Mouse (Mus musculus): Measurements from ENCODE around the gene Fam25c. TPM values are rescaled to one million over a fixed set of nuclear protein-coding genes. Genes with fewer than 3 reads are reported as not detected.

Gene Fam25c
- polyA plus RNA-seq, 1 experiment: not detected

DNA sequence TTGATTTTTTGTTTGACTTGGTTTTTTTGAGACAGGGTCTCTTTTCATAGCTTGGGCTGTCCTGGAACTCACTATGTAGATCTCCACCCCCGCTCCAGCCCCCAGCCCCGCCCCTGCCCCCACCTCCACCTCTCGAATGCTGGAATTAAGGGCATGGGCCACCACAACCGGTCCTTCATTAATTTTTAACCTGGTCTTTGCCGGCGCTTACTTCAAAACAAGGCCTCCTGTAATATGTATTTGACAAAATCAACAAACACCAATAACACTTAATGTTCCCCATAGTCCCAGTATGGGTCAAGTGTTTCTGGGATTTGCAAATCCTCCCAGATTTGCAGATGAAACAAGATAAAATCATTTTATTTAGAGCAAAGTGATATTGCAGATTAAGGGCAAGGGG lies 5.0 kb upstream of the Fam25c start:
- H3K27ac ChIP-seq (ENCODE audit: control insufficient read depth, insufficient read depth, low read depth, low read length, poor library complexity): no peak overlapping the region
- no peak for TF ChIP-seq CTCF (IDR thresholded peaks at IDR 0.05; ENCODE audit: control insufficient read depth, insufficient read depth, low read length)
- TF ChIP-seq POLR2A (IDR thresholded peaks at IDR 0.05; ENCODE audit: borderline replicate concordance, control insufficient read depth, low read depth, low read length): no peak
- 70% methylated on average over 6 of the region's 6 CpGs for WGBS

DNA sequence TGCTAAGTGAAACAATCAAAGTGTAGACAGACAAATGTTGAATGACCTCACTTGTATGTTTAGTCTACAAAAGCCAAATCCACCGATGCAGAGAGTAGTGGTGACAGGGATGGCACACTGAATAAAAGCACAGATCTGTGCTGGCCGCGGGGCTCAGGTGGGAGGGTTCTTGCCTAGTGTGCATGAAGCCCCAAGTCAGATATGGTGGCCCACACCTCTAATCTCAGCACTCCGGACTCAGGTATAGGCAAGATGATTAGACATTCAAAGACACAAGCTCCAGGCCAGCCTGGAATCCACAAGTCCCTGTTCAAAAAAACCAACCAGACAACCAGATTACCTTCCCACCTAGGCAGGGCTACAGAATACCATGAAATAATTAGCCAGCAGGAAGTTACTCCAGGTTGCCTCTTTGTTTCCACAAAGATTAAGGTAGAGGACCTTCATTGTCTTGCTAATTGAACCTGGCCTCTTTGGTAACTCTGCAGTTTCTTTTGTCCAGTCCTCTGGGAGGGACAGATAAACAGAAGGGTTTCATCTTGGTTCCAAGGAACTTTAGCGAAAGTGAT lies 4.5 kb upstream of the Fam25c start:
- 64% methylated on average over 5 of the region's 5 CpGs for WGBS
- H3K4me3 ChIP-seq (replicated peaks; ENCODE audit: control insufficient read depth, low read depth, low read length): no peak overlapping the region
- TF ChIP-seq CTCF (IDR thresholded peaks at IDR 0.05; ENCODE audit: control insufficient read depth, insufficient read depth, low read length) (no peak), POLR2A (IDR thresholded peaks at IDR 0.05; ENCODE audit: borderline replicate concordance, control insufficient read depth, low read depth, low read length) (no peak)
- no peaks in the 10 kb centered on the region for H3K4me1 ChIP-seq (ENCODE audit: control insufficient read depth, insufficient read depth, low read length)
- H3K27ac ChIP-seq (ENCODE audit: control insufficient read depth, insufficient read depth, low read depth, low read length, poor library complexity): no peak overlapping the region

More for the DNA sequence above, 5.0 kb upstream of the Fam25c start:
- no peak overlapping the region for H3K4me3 ChIP-seq (replicated peaks; ENCODE audit: control insufficient read depth, low read depth, low read length)
- H3K4me1 ChIP-seq (ENCODE audit: control insufficient read depth, insufficient read depth, low read length): no peaks in the 10 kb centered on the region

DNA sequence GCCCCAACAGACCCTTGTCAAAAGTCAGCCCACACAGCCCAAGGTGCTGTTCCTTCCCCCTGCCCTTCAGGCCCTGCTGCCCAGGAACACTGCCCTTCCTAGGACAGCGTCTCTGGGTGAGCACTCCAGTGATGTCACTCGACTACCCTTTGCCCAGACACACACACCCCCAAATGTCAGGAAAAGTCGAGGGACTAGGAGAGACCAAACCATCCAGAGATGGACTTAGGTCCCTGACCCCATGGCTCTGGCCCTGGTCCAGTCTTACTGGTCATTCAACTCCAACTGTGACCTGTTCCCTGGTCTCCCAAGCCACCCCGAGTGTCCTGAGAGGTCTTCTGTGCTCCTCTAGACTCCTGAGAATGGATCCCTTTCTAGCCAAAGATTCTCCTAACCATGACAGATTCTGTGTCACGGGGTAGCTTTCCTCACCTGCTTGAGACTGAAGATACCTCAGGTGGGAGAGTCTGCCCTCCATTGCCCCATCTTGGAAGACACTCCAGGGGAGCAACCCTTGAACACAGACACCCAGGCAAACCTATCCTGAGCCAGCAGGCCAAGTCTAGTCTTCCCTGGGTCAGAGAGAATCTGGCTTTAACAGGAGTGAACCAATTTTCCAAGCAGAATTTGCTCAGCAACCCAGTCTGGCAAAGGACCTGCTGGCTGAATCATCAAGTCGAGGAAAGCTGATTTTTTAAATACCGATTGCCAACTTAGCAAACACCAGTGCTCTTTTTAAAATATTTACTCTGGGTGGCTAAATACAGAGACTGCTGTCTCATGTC lies 2.6 kb upstream of the Fam25c start:
- Histone ChIP-seq H3K4me3 (replicated peaks; ENCODE audit: control insufficient read depth, low read depth, low read length) (no peak overlapping the region), H3K27ac (ENCODE audit: control insufficient read depth, insufficient read depth, low read depth, low read length, poor library complexity) (no peak overlapping the region), H3K4me1 (ENCODE audit: control insufficient read depth, insufficient read depth, low read length) (no peaks in the 10 kb centered on the region)
- 66% methylated on average over 7 of the region's 7 CpGs for WGBS
- TF ChIP-seq CTCF (IDR thresholded peaks at IDR 0.05; ENCODE audit: control insufficient read depth, insufficient read depth, low read length): no peak
- no peak for TF ChIP-seq POLR2A (IDR thresholded peaks at IDR 0.05; ENCODE audit: borderline replicate concordance, control insufficient read depth, low read depth, low read length)

DNA sequence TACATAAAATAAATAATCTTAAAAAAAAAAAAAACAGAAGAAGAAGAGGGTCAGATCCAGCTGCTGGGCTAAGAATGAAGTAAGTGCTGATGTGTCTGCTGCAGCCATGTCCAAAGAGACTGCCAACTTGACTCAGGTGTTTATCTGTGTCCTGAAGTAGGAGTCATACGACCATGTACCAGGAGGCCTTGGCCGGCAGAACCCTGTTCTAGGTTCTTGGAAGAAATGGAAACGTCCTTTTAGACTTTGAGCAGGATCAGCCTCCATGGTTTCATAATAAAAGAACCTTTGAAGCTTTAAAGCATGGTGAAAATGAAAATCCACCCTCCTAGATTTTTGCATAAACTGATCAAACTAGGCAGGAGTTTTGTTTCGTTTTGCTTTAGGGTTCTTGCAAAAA lies 777 bp downstream of the Fam25c start:
- TF ChIP-seq CTCF (IDR thresholded peaks at IDR 0.05; ENCODE audit: control insufficient read depth, insufficient read depth, low read length) (no peak), POLR2A (IDR thresholded peaks at IDR 0.05; ENCODE audit: borderline replicate concordance, control insufficient read depth, low read depth, low read length) (no peak)
- H3K27ac ChIP-seq (ENCODE audit: control insufficient read depth, insufficient read depth, low read depth, low read length, poor library complexity): no peak overlapping the region
- WGBS: 75% methylated on average over 4 of the region's 4 CpGs
- no peaks in the 10 kb centered on the region for H3K4me1 ChIP-seq (ENCODE audit: control insufficient read depth, insufficient read depth, low read length)
- no peak overlapping the region for H3K4me3 ChIP-seq (replicated peaks; ENCODE audit: control insufficient read depth, low read depth, low read length)

DNA sequence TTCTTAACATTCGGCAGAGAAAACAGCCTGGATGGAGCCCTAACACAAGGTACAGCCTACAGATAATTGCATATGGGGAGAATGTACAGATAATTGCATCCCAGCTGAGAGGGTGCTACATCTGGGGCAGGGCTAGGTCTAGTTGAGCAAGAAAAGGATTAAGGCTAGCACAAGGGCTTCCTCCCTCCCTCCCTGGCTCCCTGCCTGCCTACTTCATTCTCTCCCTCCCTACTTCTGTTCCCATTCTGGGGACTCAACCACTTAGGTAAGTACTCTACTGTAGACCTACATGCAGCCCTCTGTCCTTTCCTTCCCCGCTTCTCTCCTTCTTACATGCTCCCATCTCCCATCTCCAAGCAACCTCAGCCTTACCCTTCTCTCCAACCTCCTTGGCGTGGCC lies 1.9 kb downstream of the Fam25c start:
- 86% methylated on average over 3 of the region's 3 CpGs for WGBS
- Histone ChIP-seq H3K4me1 (ENCODE audit: control insufficient read depth, insufficient read depth, low read length) (no peaks in the 10 kb centered on the region), H3K4me3 (replicated peaks; ENCODE audit: control insufficient read depth, low read depth, low read length) (no peak overlapping the region), H3K27ac (ENCODE audit: control insufficient read depth, insufficient read depth, low read depth, low read length, poor library complexity) (no peak overlapping the region)
- TF ChIP-seq CTCF (IDR thresholded peaks at IDR 0.05; ENCODE audit: control insufficient read depth, insufficient read depth, low read length) (no peak), POLR2A (IDR thresholded peaks at IDR 0.05; ENCODE audit: borderline replicate concordance, control insufficient read depth, low read depth, low read length) (no peak)

DNA sequence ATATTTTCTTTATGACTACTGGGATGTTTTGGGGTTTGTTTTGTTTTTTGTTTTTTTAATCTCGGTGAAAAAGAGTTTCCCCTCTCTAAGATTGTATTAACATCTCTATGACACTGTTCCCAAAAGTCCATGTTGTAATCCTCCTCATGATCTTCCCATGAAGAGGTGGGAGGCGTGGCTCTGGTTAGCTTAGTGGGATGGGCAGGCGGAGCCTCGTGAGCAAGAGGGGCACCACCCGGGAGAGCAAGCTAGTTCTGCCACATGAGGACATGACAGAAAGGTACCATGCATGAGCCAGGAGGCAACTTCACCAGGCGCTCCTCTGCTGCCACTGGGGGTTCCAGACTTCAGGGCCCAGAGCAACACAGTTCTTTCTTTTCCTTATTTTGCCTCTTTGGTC lies 2.7 kb downstream of the Fam25c start:
- H3K27ac ChIP-seq (ENCODE audit: control insufficient read depth, insufficient read depth, low read depth, low read length, poor library complexity): no peak overlapping the region
- TF ChIP-seq POLR2A (IDR thresholded peaks at IDR 0.05; ENCODE audit: borderline replicate concordance, control insufficient read depth, low read depth, low read length) (no peak), CTCF (IDR thresholded peaks at IDR 0.05; ENCODE audit: control insufficient read depth, insufficient read depth, low read length) (no peak)
- no peak overlapping the region for H3K4me3 ChIP-seq (replicated peaks; ENCODE audit: control insufficient read depth, low read depth, low read length)
- H3K4me1 ChIP-seq (ENCODE audit: control insufficient read depth, insufficient read depth, low read length): no peaks in the 10 kb centered on the region
- 59% methylated on average over 6 of the region's 6 CpGs for WGBS

DNA sequence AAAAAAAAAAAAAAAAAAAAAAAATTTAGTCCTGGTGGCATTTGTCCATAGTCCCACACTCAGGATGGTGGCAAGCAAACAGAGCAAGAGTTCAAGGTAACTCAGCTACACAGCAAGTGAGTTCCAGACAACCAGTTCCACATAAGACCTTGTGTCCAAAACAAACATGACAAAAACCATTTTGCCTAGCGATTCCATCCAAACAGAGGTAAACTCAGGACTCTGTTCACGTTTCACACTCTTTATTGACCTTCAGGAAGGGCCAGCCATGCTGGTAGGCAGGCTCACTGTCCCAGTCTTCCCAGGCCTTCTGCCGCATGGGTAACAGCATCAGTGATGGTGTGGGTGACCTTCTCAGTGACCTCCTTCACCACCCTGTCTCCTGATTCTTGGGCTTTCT lies 3.6 kb downstream of the Fam25c start:
- TF ChIP-seq POLR2A (IDR thresholded peaks at IDR 0.05; ENCODE audit: borderline replicate concordance, control insufficient read depth, low read depth, low read length): no peak
- TF ChIP-seq CTCF (IDR thresholded peaks at IDR 0.05; ENCODE audit: control insufficient read depth, insufficient read depth, low read length): no peak
- 82% methylated on average over 3 of the region's 3 CpGs for WGBS
- Histone ChIP-seq H3K4me1 (ENCODE audit: control insufficient read depth, insufficient read depth, low read length) (no peaks in the 10 kb centered on the region), H3K27ac (ENCODE audit: control insufficient read depth, insufficient read depth, low read depth, low read length, poor library complexity) (no peak overlapping the region), H3K4me3 (replicated peaks; ENCODE audit: control insufficient read depth, low read depth, low read length) (no peak overlapping the region)

DNA sequence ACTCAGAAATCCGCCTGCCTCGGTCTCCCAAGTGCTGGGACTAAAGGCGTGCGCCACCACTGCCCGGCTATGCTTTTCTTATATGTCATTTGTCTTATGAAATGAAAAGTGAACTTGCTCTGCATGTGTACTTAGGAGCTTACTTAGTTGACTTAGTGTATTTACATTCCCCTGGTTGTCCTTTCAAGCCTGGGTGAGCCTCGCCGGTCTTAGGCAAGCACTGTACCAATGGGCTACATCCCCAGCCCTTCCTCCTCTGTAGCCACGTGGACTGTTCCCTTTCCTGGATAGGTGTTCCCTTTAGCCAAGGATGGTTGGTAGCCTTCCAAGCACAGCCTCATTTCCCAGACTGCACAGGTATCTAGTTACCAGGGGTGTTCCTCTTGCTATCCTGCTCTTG lies 6.2 kb downstream of the Fam25c start:
- H3K27ac ChIP-seq (ENCODE audit: control insufficient read depth, insufficient read depth, low read depth, low read length, poor library complexity): no peak overlapping the region
- 80% methylated on average over 8 of the region's 8 CpGs for WGBS
- TF ChIP-seq CTCF (IDR thresholded peaks at IDR 0.05; ENCODE audit: control insufficient read depth, insufficient read depth, low read length) (no peak), POLR2A (IDR thresholded peaks at IDR 0.05; ENCODE audit: borderline replicate concordance, control insufficient read depth, low read depth, low read length) (no peak)
- H3K4me3 ChIP-seq (replicated peaks; ENCODE audit: control insufficient read depth, low read depth, low read length): no peak overlapping the region
- H3K4me1 ChIP-seq (ENCODE audit: control insufficient read depth, insufficient read depth, low read length): no peaks in the 10 kb centered on the region; the same call in 1 of the 2 replicates

Measured in bone marrow, adult 2 months (tissue).